Mouse (Mus musculus) MEL (cell line): ENCODE results near the gene Mus81. TPM values are rescaled to one million over a fixed set of nuclear protein-coding genes. Genes with fewer than 3 reads are reported as not detected.

Source experiments
- DNase-seq: peaks from one replicate; pipeline ENCODE4 v3.0.0; 2011; ENCODE audit warnings: low read depth, low spot score
- H3K27ac ChIP-seq: 2 replicates; pipeline ENCODE4 v1.5.1; 2012; ENCODE audit warnings: low read depth, mild to moderate bottlenecking, control low read depth, low read length, moderate library complexity; ENCODE audit not compliant: control insufficient read depth
- H3K27me3 ChIP-seq, 2 experiments: fragments of 150-350 bp in 1 of 2; sonication (generic) in 1 of 2; 2 replicates each; pipeline ENCODE4 v1.6.1; 2012; ENCODE audit warnings: low read length in 2 of 2, mild to moderate bottlenecking in 2 of 2, improper control_type of control experiment in 1 of 2, moderate library complexity in 1 of 2; ENCODE audit not compliant: insufficient read depth in 2 of 2, control insufficient read depth in 1 of 2
- H3K36me3 ChIP-seq, 2 experiments: 2 replicates each; pipeline ENCODE4 v1.6.1; 2012 to 2014; ENCODE audit warnings: low read length in 2 of 2, improper control_type of control experiment in 1 of 2, inconsistent platforms in 1 of 2, mild to moderate bottlenecking in 1 of 2; ENCODE audit not compliant: insufficient read depth in 2 of 2, control insufficient read depth in 1 of 2
- H3K4me1 ChIP-seq, 2 experiments: fragments of 150-350 bp in 1 of 2; sonication (generic) in 1 of 2; 2 replicates each; pipeline ENCODE4 v1.6.1; 2012; ENCODE audit warnings: low read length in 2 of 2, improper control_type of control experiment in 1 of 2, mild to moderate bottlenecking in 1 of 2; ENCODE audit not compliant: insufficient read depth in 2 of 2, control insufficient read depth in 1 of 2
- H3K4me3 ChIP-seq, 2 experiments: fragments of 150-350 bp in 1 of 2; sonication (generic) in 1 of 2; 2 replicates each; pipeline ENCODE4 v1.5.1; 2012; ENCODE audit warnings: low read depth in 2 of 2, low read length in 2 of 2, mild to moderate bottlenecking in 2 of 2, moderate library complexity in 2 of 2, control low read depth in 1 of 2, improper control_type of control experiment in 1 of 2; ENCODE audit not compliant: control insufficient read depth in 1 of 2, insufficient read depth in 1 of 2
- H3K79me2 ChIP-seq: 2 replicates; pipeline ENCODE4 v1.6.1; 2012; ENCODE audit warnings: mild to moderate bottlenecking, low read length, moderate library complexity; ENCODE audit not compliant: control insufficient read depth, poor library complexity, insufficient read depth
- H3K9ac ChIP-seq: 2 replicates; pipeline ENCODE4 v1.6.1; 2012; ENCODE audit warnings: low read depth, mild to moderate bottlenecking, control low read depth, low read length, moderate library complexity; ENCODE audit not compliant: control insufficient read depth, poor library complexity, severe bottlenecking
- H3K9me3 ChIP-seq: fragments of 150-350 bp; sonication (generic); replicated peaks from 2 replicates; pipeline ENCODE4 v1.6.1; 2012; ENCODE audit warnings: mild to moderate bottlenecking, low read length, improper control_type of control experiment, moderate library complexity; ENCODE audit not compliant: insufficient read depth
- CHD1 ChIP-seq: IDR thresholded peaks from 2 replicates; pipeline ENCODE4 v1.6.1; 2012; ENCODE audit warnings: low read depth, mild to moderate bottlenecking, inconsistent platforms, low read length, improper control_type of control experiment
- CHD2 ChIP-seq: IDR thresholded peaks from 2 replicates; pipeline ENCODE4 v1.6.1; 2011; ENCODE audit warnings: low read length, improper control_type of control experiment
- ELF1 ChIP-seq: IDR thresholded peaks from 2 replicates; pipeline ENCODE4 v1.6.1; 2014; ENCODE audit warnings: low read depth, mild to moderate bottlenecking, inconsistent platforms, low read length, improper control_type of control experiment, moderate library complexity
- EP300 ChIP-seq, 2 experiments: IDR thresholded peaks; 2 replicates each; pipeline ENCODE4 v1.6.1; 2011; ENCODE audit warnings: improper control_type of control experiment in 2 of 2, low read length in 2 of 2, low read depth in 1 of 2, mild to moderate bottlenecking in 1 of 2
- JUND ChIP-seq: IDR thresholded peaks from 2 replicates; pipeline ENCODE4 v1.6.1; 2011; ENCODE audit warnings: low read depth, mild to moderate bottlenecking, improper control_type of control experiment, low read length
- KAT2A ChIP-seq: conservative IDR thresholded peaks from 2 replicates; pipeline ENCODE4 v1.6.1; 2012; ENCODE audit warnings: low read depth, low read length, improper control_type of control experiment, inconsistent platforms
- MAFK ChIP-seq: IDR thresholded peaks from 2 replicates; pipeline ENCODE4 v1.6.1; 2011; ENCODE audit warnings: low read depth, mild to moderate bottlenecking, low read length, improper control_type of control experiment, borderline replicate concordance
- MXI1 ChIP-seq: IDR thresholded peaks from 2 replicates; pipeline ENCODE4 v1.6.1; 2011; ENCODE audit warnings: mild to moderate bottlenecking, low read depth, low read length, improper control_type of control experiment
- MYB ChIP-seq: IDR thresholded peaks from 2 replicates; pipeline ENCODE4 v1.6.1; 2011; ENCODE audit warnings: mild to moderate bottlenecking, low read depth, low read length, improper control_type of control experiment
- MYC ChIP-seq: IDR thresholded peaks from 2 replicates; pipeline ENCODE4 v1.6.1; 2011; ENCODE audit warnings: low read depth, mild to moderate bottlenecking, low read length, improper control_type of control experiment, moderate library complexity
- POLR2A ChIP-seq, 2 experiments: IDR thresholded peaks; 2 replicates each; pipeline ENCODE4 v1.6.1; 2011 to 2012; ENCODE audit warnings: low read length in 2 of 2, mild to moderate bottlenecking in 2 of 2, control low read depth in 1 of 2, improper control_type of control experiment in 1 of 2, low read depth in 1 of 2, moderate library complexity in 1 of 2; ENCODE audit not compliant: control insufficient read depth in 1 of 2, insufficient read depth in 1 of 2, poor library complexity in 1 of 2
- POLR2AphosphoS5 ChIP-seq: IDR thresholded peaks from 2 replicates; pipeline ENCODE4 v1.6.1; 2012; ENCODE audit warnings: low read depth, borderline replicate concordance, mild to moderate bottlenecking, inconsistent platforms, low read length, moderate library complexity, mixed read lengths
- RAD21 ChIP-seq: IDR thresholded peaks from 2 replicates; pipeline ENCODE4 v1.6.1; 2011; ENCODE audit warnings: mild to moderate bottlenecking, low read depth, low read length, improper control_type of control experiment
- SIN3A ChIP-seq: IDR thresholded peaks from 2 replicates; pipeline ENCODE4 v1.6.1; 2012; ENCODE audit warnings: low read length, improper control_type of control experiment, inconsistent platforms
- TCF12 ChIP-seq: IDR thresholded peaks from 2 replicates; pipeline ENCODE4 v1.6.1; 2014; ENCODE audit warnings: low read depth, mild to moderate bottlenecking, inconsistent platforms, low read length, improper control_type of control experiment, moderate library complexity
- USF1 ChIP-seq: IDR thresholded peaks from 2 replicates; pipeline ENCODE4 v1.6.1; 2014; ENCODE audit warnings: low read depth, mild to moderate bottlenecking, inconsistent platforms, low read length, improper control_type of control experiment, moderate library complexity
- USF2 ChIP-seq, 2 experiments: IDR thresholded peaks; 2 replicates each; pipeline ENCODE4 v1.6.1; 2011 to 2012; ENCODE audit warnings: improper control_type of control experiment in 2 of 2, low read length in 2 of 2, borderline replicate concordance in 1 of 2, inconsistent platforms in 1 of 2, low read depth in 1 of 2, mild to moderate bottlenecking in 1 of 2; ENCODE audit not compliant: insufficient read depth in 1 of 2
- ZC3H11A ChIP-seq: IDR thresholded peaks from 2 replicates; pipeline ENCODE4 v1.6.1; 2012; ENCODE audit warnings: low read depth, mild to moderate bottlenecking, inconsistent platforms, low read length, improper control_type of control experiment
- ZKSCAN1 ChIP-seq: IDR thresholded peaks from 2 replicates; pipeline ENCODE4 v1.6.1; 2012; ENCODE audit warnings: low read depth, mild to moderate bottlenecking, inconsistent platforms, low read length, improper control_type of control experiment, moderate library complexity
- polyA plus RNA-seq, 2 experiments: library from polyadenylated mRNA; stranded (reverse) in 1 of 2; unstranded in 1 of 2; fragments of >175 nt in 1 of 2; fragments of >200 nt in 1 of 2; gene quantifications; 2 replicates each; pipeline versions ENCODE4 v1.2.1 to v1.2.4; 2012; ENCODE audit warnings: low replicate concordance in 2 of 2, low read depth in 1 of 2; ENCODE audit not compliant: insufficient read length in 2 of 2, insufficient read depth in 1 of 2, missing spikeins in 1 of 2
- total RNA-seq: library from RNA; depleted of rRNA; stranded (reverse); fragments of 300-350 nt; gene quantifications from 2 replicates; pipeline ENCODE4 v1.2.3, GENCODE M21; 2012

Gene Mus81
- total and polyA plus RNA-seq, 3 experiments = 38.9 to 50.5 TPM; not detected in 1

- TF ChIP-seq USF2 (IDR thresholded peaks at IDR 0.05; ENCODE audit: borderline replicate concordance in 1 of 2, insufficient read depth in 1 of 2, low read depth in 1 of 2, low read length in 2 of 2) (no peak), ZKSCAN1 (no peak), TCF12 (peak; percentile 57), USF1 (peak; percentile 88)
Measured at GRCm38 (mm10) chr19:5487768-5488550, at the start of gene Mus81 (continued).

DNA sequence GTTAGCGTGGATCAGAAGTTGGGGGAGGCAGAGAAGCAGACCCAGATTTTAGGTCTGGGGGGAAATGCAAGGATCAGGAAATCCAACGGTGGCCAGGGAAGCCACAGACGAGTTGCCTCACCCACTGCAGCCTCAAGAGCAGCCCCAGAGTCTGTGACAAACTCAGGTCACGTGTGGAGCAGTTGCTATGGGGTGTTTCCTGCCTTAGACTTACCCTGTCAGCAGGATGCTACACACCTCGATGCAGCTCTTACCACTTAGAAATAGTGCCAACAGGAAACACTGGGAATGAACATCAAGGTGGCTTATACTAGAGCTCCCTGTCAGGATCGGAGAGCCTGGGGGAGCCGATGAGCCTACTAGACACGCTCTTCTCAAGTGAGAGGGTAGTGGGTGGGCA is 44.3 kb upstream of the Mus81 start:
- no peak for DNase-seq
- no peak overlapping the region for H3K27ac ChIP-seq
- no peaks in the 10 kb centered on the region for H3K27me3 ChIP-seq
- no peaks in the 10 kb centered on the region for H3K79me2 ChIP-seq
- H3K4me3 ChIP-seq = no peak overlapping the region
- no peaks in the 10 kb centered on the region; a peak in 1 of 4 replicates for H3K36me3 ChIP-seq
- H3K9ac ChIP-seq = no peak overlapping the region
- no peak for TF ChIP-seq JUND
- TF ChIP-seq POLR2AphosphoS5 = no peak
- TF ChIP-seq EP300 (IDR thresholded peaks at IDR 0.05; ENCODE audit: low read depth in 1 of 2, low read length in 2 of 2) = no peak
- TF ChIP-seq MYB = no peak
- TF ChIP-seq KAT2A = no peak
- TF ChIP-seq SIN3A = no peak
- no peak for TF ChIP-seq POLR2A (IDR thresholded peaks at IDR 0.05; ENCODE audit: control insufficient read depth in 1 of 2, insufficient read depth in 1 of 2, low read depth in 1 of 2, low read length in 2 of 2, poor library complexity in 1 of 2)
- TF ChIP-seq ELF1 = no peak
- TF ChIP-seq CHD1 = no peak
- TF ChIP-seq ZC3H11A = no peak
- TF ChIP-seq CHD2 = no peak
- no peak for TF ChIP-seq TCF12
- no peak for TF ChIP-seq MAFK
- TF ChIP-seq MXI1 = no peak
- no peak for TF ChIP-seq USF2 (IDR thresholded peaks at IDR 0.05; ENCODE audit: borderline replicate concordance in 1 of 2, insufficient read depth in 1 of 2, low read depth in 1 of 2, low read length in 2 of 2)
- no peak for TF ChIP-seq MYC
- no peak for TF ChIP-seq RAD21
- H3K4me1 ChIP-seq = no peaks in the 10 kb centered on the region
- no peaks in the 10 kb centered on the region for H3K9me3 ChIP-seq
